In the genomic region with DNA sequence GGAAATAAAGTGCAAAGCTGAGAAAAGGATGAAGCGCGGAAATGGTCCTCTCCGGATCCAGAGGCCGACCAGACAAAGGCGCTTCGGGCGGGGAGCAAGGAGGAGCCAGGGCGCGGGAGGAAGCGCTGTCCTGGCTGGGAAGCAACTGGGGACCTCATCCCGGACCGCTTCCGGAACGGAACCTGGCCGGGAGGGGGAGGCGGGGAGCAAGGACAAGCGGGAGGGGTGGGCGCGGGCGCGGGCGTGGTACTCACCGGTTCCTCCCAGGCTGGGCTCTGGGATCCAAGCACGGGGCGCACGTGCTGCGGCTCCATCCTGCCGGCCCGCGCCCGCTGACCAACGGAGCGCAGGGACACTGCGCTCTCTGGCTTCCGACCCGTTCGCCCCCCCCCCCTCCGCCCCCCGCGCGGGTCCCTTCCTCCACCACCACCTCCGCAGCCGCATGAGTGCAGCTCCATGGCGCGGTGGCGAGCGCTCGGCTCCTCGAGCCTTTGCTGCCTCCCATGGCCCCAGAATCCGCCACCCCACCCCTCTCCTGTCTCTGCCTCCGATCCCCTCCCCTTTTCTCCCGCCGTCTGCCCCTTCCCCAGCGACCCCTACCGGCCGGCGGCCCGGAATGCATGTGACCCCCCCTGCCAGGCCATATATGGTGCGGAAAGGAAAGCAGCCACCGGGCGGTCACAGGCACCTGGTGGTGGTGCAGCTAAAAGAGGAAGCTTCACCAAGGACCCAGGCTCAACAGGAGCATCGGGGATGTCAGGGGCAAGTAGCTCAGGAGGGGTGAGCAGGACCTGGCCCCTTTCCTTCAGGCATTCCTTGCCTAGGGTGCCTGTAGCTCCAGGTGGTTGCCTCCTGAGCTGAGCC, we compare ENCODE assay signal across 8 mouse cellular contexts. TPM values are rescaled to one million over a fixed set of nuclear protein-coding genes. Genes with fewer than 3 reads are reported as not detected.
DNase-seq lines count a peak whose midpoint lies in the region; ATAC-seq and TF ChIP-seq lines count a peak whose summit lies in the region.
"Not testable (repeated sequence)": the region's sequence is repeated elsewhere in the genome, so short reads cannot be mapped to it uniquely, and the experiment has no call there.

Gene Gm2237 (minus strand): TSS at position 332 of the 864 bp plus-strand sequence.

- not testable (repeated sequence) for H3K36me3 ChIP-seq in forebrain, embryonic 12.5 days (replicated peaks); heart, embryonic 15.5 days; limb, embryonic 14.5 days (ENCODE audit: control insufficient read depth, insufficient read depth, low read length); midbrain, embryonic 12.5 days; spleen, adult 2 months (ENCODE audit: control insufficient read depth, insufficient read depth, low read length)

- DNase-seq in 3134 (ENCODE audit: extremely low read depth, insufficient read length, low spot score) = peak; percentile 60
- peak; percentile 47 to 50 for DNase-seq in adrenal gland, postnatal 36 days
- DNase-seq in kidney, adult 8-10 months = peak; percentile 7 to 13
- DNase-seq in limb, embryonic 14.5 days (ENCODE audit: low spot score) = peak; percentile 3
- DNase-seq in spleen, adult 2 months (ENCODE audit: low read depth in 1 of 2, low spot score in 2 of 2) = peak in 1 of 2 experiments; percentile 20

- not testable (repeated sequence) for H3K27ac ChIP-seq in forebrain, embryonic 12.5 days; limb, embryonic 14.5 days (replicated peaks; ENCODE audit: low read depth, low read length); spleen, adult 2 months (ENCODE audit: insufficient read depth, low read length)
- peak within 1 kb of the TSS; percentile 65 for H3K27ac ChIP-seq in heart, embryonic 15.5 days
- H3K27ac ChIP-seq in midbrain, embryonic 12.5 days (replicated peaks) = peak within 1 kb of the TSS; percentile 60

- TF ChIP-seq POLR2A in limb, embryonic 14.5 days (IDR thresholded peaks at IDR 0.05; ENCODE audit: borderline replicate concordance, extremely low read depth, insufficient read depth, insufficient read length); spleen, adult 2 months (IDR thresholded peaks at IDR 0.05; ENCODE audit: low read depth, low read length): not testable (repeated sequence)

- H3K9ac ChIP-seq in forebrain, embryonic 12.5 days = peak within 1 kb of the TSS; percentile 61
- peak within 1 kb of the TSS; percentile 50 for H3K9ac ChIP-seq in heart, embryonic 15.5 days
- H3K9ac ChIP-seq in limb, embryonic 14.5 days (ENCODE audit: low read depth, low read length, severe bottlenecking) = peak within 1 kb of the TSS; percentile 50
- H3K9ac ChIP-seq in midbrain, embryonic 12.5 days (replicated peaks) = peak within 1 kb of the TSS; percentile 55

- whole genome bisulfite sequencing in forebrain, embryonic 12.5 days = 0% methylated on average over 8 of the region's 62 CpGs
- WGBS in heart, embryonic 15.5 days = 2% methylated on average over 10 of the region's 62 CpGs
- 0% methylated on average over 1 of the region's 62 CpGs for WGBS in limb, embryonic 14.5 days
- WGBS in midbrain, embryonic 12.5 days = under 1% methylated on average over 16 of the region's 62 CpGs
- WGBS in spleen, adult 2 months = 2% methylated on average over 30 of the region's 62 CpGs

- TF ChIP-seq CTCF in spleen, adult 2 months (IDR thresholded peaks at IDR 0.05; ENCODE audit: extremely low read depth, insufficient read depth, insufficient read length, insufficient replicate concordance) = not testable (repeated sequence)

- not testable (repeated sequence) for H3K4me1 ChIP-seq in forebrain, embryonic 12.5 days; heart, embryonic 15.5 days (replicated peaks); limb, embryonic 14.5 days (ENCODE audit: control insufficient read depth, insufficient read depth, low read length); midbrain, embryonic 12.5 days; spleen, adult 2 months (ENCODE audit: control insufficient read depth, insufficient read depth, insufficient read length)

- not testable (repeated sequence) for H3K27me3 ChIP-seq in forebrain, embryonic 12.5 days; heart, embryonic 15.5 days; limb, embryonic 14.5 days (ENCODE audit: control insufficient read depth, insufficient read depth, low read length); midbrain, embryonic 12.5 days; spleen, adult 2 months (ENCODE audit: control insufficient read depth, insufficient read depth, low read length)

- H3K4me3 ChIP-seq in forebrain, embryonic 12.5 days (replicated peaks) = peak within 1 kb of the TSS; percentile 53
- peak within 1 kb of the TSS; percentile 53 for H3K4me3 ChIP-seq in heart, embryonic 15.5 days
- peak within 1 kb of the TSS; percentile 40 for H3K4me3 ChIP-seq in limb, embryonic 14.5 days (replicated peaks; ENCODE audit: low read length)
- H3K4me3 ChIP-seq in midbrain, embryonic 12.5 days = peak within 1 kb of the TSS; percentile 52
- peak within 1 kb of the TSS; percentile 51 for H3K4me3 ChIP-seq in spleen, adult 2 months (ENCODE audit: extremely low read depth, insufficient read depth, insufficient read length)

- not testable (repeated sequence) for H3K9me3 ChIP-seq in forebrain, embryonic 12.5 days; heart, embryonic 15.5 days (replicated peaks); limb, embryonic 14.5 days (ENCODE audit: control insufficient read depth, low read length); midbrain, embryonic 12.5 days

- not testable (repeated sequence) for ATAC-seq in forebrain, embryonic 12.5 days (ENCODE audit: low FRiP score); heart, embryonic 15.5 days (replicated peaks; ENCODE audit: insufficient number of reproducible peaks, insufficient read depth, low FRiP score, low read depth); limb, embryonic 14.5 days (ENCODE audit: low FRiP score, low read depth); midbrain, embryonic 12.5 days (ENCODE audit: low FRiP score, low read depth)

- peak within 1 kb of the TSS; percentile 55 for H3K4me2 ChIP-seq in forebrain, embryonic 12.5 days
- peak within 1 kb of the TSS; percentile 60 for H3K4me2 ChIP-seq in heart, embryonic 15.5 days
- peak within 1 kb of the TSS; percentile 36 for H3K4me2 ChIP-seq in limb, embryonic 14.5 days (replicated peaks; ENCODE audit: low read depth, low read length, severe bottlenecking)
- H3K4me2 ChIP-seq in midbrain, embryonic 12.5 days (replicated peaks) = peak within 1 kb of the TSS; percentile 54

RNA-seq across cellular contexts. Expression of gene Gm2237, which starts in this region (rescaled TPM):
- under 1 TPM; 0.89 to 0.93 TPM for total RNA-seq in adrenal gland, postnatal 36 days (2021)
- 2.6 and 3.4 TPM in 2 replicates for polyA plus RNA-seq in forebrain, embryonic 12.5 days (2016; fragmentation: Nextera tagmentation; extraction: Ambion mirVana)
- polyA plus RNA-seq in heart, embryonic 15.5 days (2015; fragmentation: Nextera tagmentation; extraction: Ambion mirVana) = 2.1 and 2.5 TPM in 2 replicates
- polyA plus RNA-seq in limb, embryonic 14.5 days (2012; rRNA removed) = 7.5 and 9.6 TPM in 2 replicates
- polyA plus RNA-seq in limb, embryonic 14.5 days (2014; fragmentation: Nextera tagmentation; extraction: Ambion mirVana) = 2.1 TPM in 2 replicates
- polyA plus RNA-seq in midbrain, embryonic 12.5 days (2016; fragmentation: Nextera tagmentation; extraction: Ambion mirVana) = 2.9 and 3.9 TPM in 2 replicates
- 0.20 TPM in 2 replicates for polyA plus RNA-seq in spleen, adult 2 months (2012; rRNA removed)

Comparison
In these comparisons a context has a peak if more than half of its experiments do, and no peak if none do; other contexts are left out.
1. Peak in DNase-seq in adrenal gland, postnatal 36 days; RNA of the gene not detected or under 1 TPM.